Mouse (Mus musculus) adrenal gland, adult 8-10 months (tissue): ENCODE measurements at regions not wholly inside any gene's neighbourhood (a gene's known extent, or its start where the extent isn't known, plus 50 kb on each side); places are given as distances from the start of the nearest gene placed in this dataset.

Experiments
- DNase-seq: peaks from one replicate; pipeline ENCODE4 v3.0.0; 2022

GRCm38 (mm10) chr14:45056291-45056690 lies 68.3 kb downstream of the Ptger2 start:
- no peak for DNase-seq

GRCm38 (mm10) chr14:45061681-45062080 lies 73.7 kb downstream of the Ptger2 start:
- DNase-seq: no peak

GRCm38 (mm10) chr14:45064498-45064897 lies 76.5 kb downstream of the Ptger2 start:
- no peak for DNase-seq

- DNase-seq: no peak
Observed at GRCm38 (mm10) chr14:45069598-45070212, 81.7 kb downstream of the Ptger2 start.

- DNase-seq: no peak
Observed at GRCm38 (mm10) chr14:45074902-45075488, 87.0 kb downstream of the Ptger2 start.

- peak; percentile 28 for DNase-seq
Observed at GRCm38 (mm10) chr14:45077216-45077615, 89.2 kb downstream of the Ptger2 start.

- DNase-seq: no peak
Observed at GRCm38 (mm10) chr14:45079793-45080192, 91.8 kb downstream of the Ptger2 start.

GRCm38 (mm10) chr14:45080231-45080630 lies 92.2 kb downstream of the Ptger2 start:
- DNase-seq: no peak

- no peak for DNase-seq
Observed at GRCm38 (mm10) chr14:45083058-45083457, 95.1 kb downstream of the Ptger2 start.
